Mouse (Mus musculus): Measurements from ENCODE around the gene Cyp2t4. TPM values are rescaled to one million over a fixed set of nuclear protein-coding genes. Genes with fewer than 3 reads are reported as not detected.

Gene Cyp2t4
- polyA plus RNA-seq (2016; fragmentation: Nextera tagmentation; extraction: Ambion mirVana) = 0.11 and 0.15 TPM in 2 replicates

- Histone ChIP-seq H3K36me3 (peaks cover 13% of the 10 kb centered on the region), H3K27ac (no peak within 1 kb of the TSS), H3K9ac (no peak within 1 kb of the TSS), H3K4me3 (no peak within 1 kb of the TSS), H3K4me1 (no peaks in the 10 kb centered on the region), H3K27me3 (replicated peaks) (no peaks in the 10 kb centered on the region), H3K4me2 (replicated peaks) (no peak within 1 kb of the TSS), H3K9me3 (no peaks in the 10 kb centered on the region)
- 83% methylated on average over 10 of the region's 10 CpGs for WGBS
- no peak for ATAC-seq (ENCODE audit: low FRiP score, low read depth)
These were observed at the start of gene Cyp2t4 for GRCm38 (mm10) chr7:27153205-27153764. Gene Cyp2t4, plus strand, starts transcription at chr7:27153714.

DNA sequence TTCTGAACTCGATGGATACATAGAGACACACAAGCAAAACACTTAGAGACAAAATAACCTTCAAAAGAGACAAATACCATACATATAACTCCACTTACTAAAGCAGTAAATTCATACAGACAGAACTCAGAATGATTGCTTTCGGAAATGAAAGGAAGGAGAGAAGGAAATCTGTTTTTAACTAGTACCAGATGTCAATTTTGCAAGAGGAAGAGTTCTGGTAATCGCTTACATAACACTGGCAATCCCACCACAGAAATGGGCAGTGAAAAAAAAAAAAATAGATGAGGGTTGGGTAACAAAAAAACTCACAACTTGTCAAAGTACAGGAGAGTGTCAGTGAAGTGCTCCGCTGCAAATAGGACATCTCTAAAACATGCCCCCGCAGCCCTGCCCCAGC, 48.6 kb upstream of the Cyp2t4 start:
- no peaks in the 10 kb centered on the region for H3K27me3 ChIP-seq (replicated peaks)
- no peak overlapping the region for H3K27ac ChIP-seq
- H3K9ac ChIP-seq = no peak overlapping the region
- no peak overlapping the region for H3K4me3 ChIP-seq
- H3K36me3 ChIP-seq = no peaks in the 10 kb centered on the region
- ATAC-seq (ENCODE audit: low FRiP score, low read depth) = no peak
- H3K4me2 ChIP-seq (replicated peaks) = no peak overlapping the region
- 0 out of 2 replicates have a peak, but pooled peaks cover 5% of the 10 kb centered on the region for H3K9me3 ChIP-seq
- H3K4me1 ChIP-seq = no peaks in the 10 kb centered on the region
- WGBS = 79% methylated on average over 5 of the region's 5 CpGs

- Histone ChIP-seq H3K9me3 (no peaks in the 10 kb centered on the region), H3K4me2 (replicated peaks) (no peak overlapping the region), H3K4me3 (no peak overlapping the region), H3K27me3 (replicated peaks) (no peaks in the 10 kb centered on the region), H3K9ac (no peak overlapping the region), H3K4me1 (no peaks in the 10 kb centered on the region), H3K36me3 (no peaks in the 10 kb centered on the region), H3K27ac (no peak overlapping the region)
- no peak for ATAC-seq (ENCODE audit: low FRiP score, low read depth)
These were observed 43.2 kb upstream of the Cyp2t4 start for GRCm38 (mm10) chr7:27110327-27110726.

DNA sequence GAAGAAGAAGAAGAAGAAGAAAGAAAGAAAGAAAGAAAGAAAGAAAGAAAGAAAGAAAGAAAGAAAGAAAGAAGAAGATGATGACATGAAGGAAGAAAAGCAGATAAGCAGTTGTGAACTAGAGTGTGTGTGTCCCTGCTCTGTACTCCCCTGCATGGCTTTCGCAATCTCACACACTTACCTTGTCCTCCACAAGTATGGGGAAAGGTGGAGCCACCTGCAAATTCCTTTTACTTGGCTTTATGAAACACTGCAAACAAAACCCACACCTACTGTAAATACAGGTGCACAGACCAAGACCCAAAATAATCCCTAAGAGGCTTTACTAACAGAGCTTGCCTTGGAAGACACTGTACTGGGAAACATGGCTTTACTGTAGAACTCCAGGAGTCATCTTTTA, 42.5 kb upstream of the Cyp2t4 start:
- Histone ChIP-seq H3K4me1 (no peaks in the 10 kb centered on the region), H3K4me2 (replicated peaks) (no peak overlapping the region), H3K9ac (no peak overlapping the region), H3K27ac (no peak overlapping the region), H3K36me3 (no peaks in the 10 kb centered on the region), H3K4me3 (no peak overlapping the region), H3K9me3 (no peaks in the 10 kb centered on the region), H3K27me3 (replicated peaks) (no peaks in the 10 kb centered on the region)
- ATAC-seq (ENCODE audit: low FRiP score, low read depth) = no peak
- WGBS = 88% methylated on average over 1 of the region's 1 CpGs

- Histone ChIP-seq H3K36me3 (no peaks in the 10 kb centered on the region), H3K4me2 (replicated peaks) (no peak overlapping the region), H3K9ac (no peak overlapping the region), H3K9me3 (no peaks in the 10 kb centered on the region), H3K4me3 (no peak overlapping the region), H3K27ac (no peak overlapping the region), H3K27me3 (replicated peaks) (no peaks in the 10 kb centered on the region), H3K4me1 (no peaks in the 10 kb centered on the region)
- WGBS = 71% methylated on average over 3 of the region's 3 CpGs
- no peak for ATAC-seq (ENCODE audit: low FRiP score, low read depth)
These were observed 41.5 kb upstream of the Cyp2t4 start for GRCm38 (mm10) chr7:27111987-27112386.

GRCm38 (mm10) chr7:27118033-27118511, 35.4 kb upstream of the Cyp2t4 start:
- no peak overlapping the region for H3K4me3 ChIP-seq
- H3K27me3 ChIP-seq (replicated peaks) = no peaks in the 10 kb centered on the region
- H3K27ac ChIP-seq = no peak overlapping the region
- no peak overlapping the region for H3K9ac ChIP-seq
- ATAC-seq (ENCODE audit: low FRiP score, low read depth) = no peak
- H3K4me1 ChIP-seq = no peaks in the 10 kb centered on the region
- H3K4me2 ChIP-seq (replicated peaks) = no peak overlapping the region
- H3K9me3 ChIP-seq = no peaks in the 10 kb centered on the region; the same call in 1 of the 2 replicates
- no peaks in the 10 kb centered on the region for H3K36me3 ChIP-seq
- 76% methylated on average over 4 of the region's 4 CpGs for WGBS

- Histone ChIP-seq H3K4me2 (replicated peaks) (no peak within 1 kb of the TSS), H3K9me3 (no peaks in the 10 kb centered on the region; the same call in 1 of the 2 replicates), H3K27me3 (replicated peaks) (no peaks in the 10 kb centered on the region), H3K9ac (no peak within 1 kb of the TSS), H3K4me1 (no peaks in the 10 kb centered on the region), H3K36me3 (no peaks in the 10 kb centered on the region), H3K4me3 (no peak within 1 kb of the TSS), H3K27ac (no peak within 1 kb of the TSS)
- ATAC-seq (ENCODE audit: low FRiP score, low read depth) = no peak
These were observed 33.8 kb upstream of the Cyp2t4 start, which contains the start of gene Cyp2f2 for GRCm38 (mm10) chr7:27119676-27120075. Gene Cyp2f2, plus strand, starts transcription at chr7:27119909.

GRCm38 (mm10) chr7:27124305-27124832, 29.1 kb upstream of the Cyp2t4 start:
- no peaks in the 10 kb centered on the region for H3K36me3 ChIP-seq
- H3K4me3 ChIP-seq = no peak overlapping the region
- no peak overlapping the region for H3K9ac ChIP-seq
- H3K27ac ChIP-seq = no peak overlapping the region
- H3K4me1 ChIP-seq = no peaks in the 10 kb centered on the region
- no peaks in the 10 kb centered on the region for H3K27me3 ChIP-seq (replicated peaks)
- ATAC-seq (ENCODE audit: low FRiP score, low read depth) = no peak
- no peaks in the 10 kb centered on the region for H3K9me3 ChIP-seq
- WGBS = 81% methylated on average over 5 of the region's 5 CpGs
- no peak overlapping the region for H3K4me2 ChIP-seq (replicated peaks)

GRCm38 (mm10) chr7:27124969-27125368, 28.5 kb upstream of the Cyp2t4 start:
- 80% methylated on average over 4 of the region's 4 CpGs for WGBS
- Histone ChIP-seq H3K4me1 (no peaks in the 10 kb centered on the region), H3K9ac (no peak overlapping the region), H3K4me2 (replicated peaks) (no peak overlapping the region), H3K27me3 (replicated peaks) (no peaks in the 10 kb centered on the region), H3K27ac (no peak overlapping the region), H3K36me3 (no peaks in the 10 kb centered on the region), H3K4me3 (no peak overlapping the region), H3K9me3 (no peaks in the 10 kb centered on the region)
- ATAC-seq (ENCODE audit: low FRiP score, low read depth) = no peak

GRCm38 (mm10) chr7:27128162-27128561, 25.4 kb upstream of the Cyp2t4 start:
- Histone ChIP-seq H3K4me3 (no peak overlapping the region), H3K4me1 (no peaks in the 10 kb centered on the region), H3K27ac (no peak overlapping the region), H3K9ac (no peak overlapping the region), H3K4me2 (replicated peaks) (no peak overlapping the region), H3K9me3 (no peaks in the 10 kb centered on the region), H3K27me3 (replicated peaks) (no peaks in the 10 kb centered on the region), H3K36me3 (no peaks in the 10 kb centered on the region)
- no peak for ATAC-seq (ENCODE audit: low FRiP score, low read depth)
- 63% methylated on average over 3 of the region's 3 CpGs for WGBS

GRCm38 (mm10) chr7:27128946-27129345, 24.6 kb upstream of the Cyp2t4 start:
- Histone ChIP-seq H3K36me3 (no peaks in the 10 kb centered on the region), H3K27ac (no peak overlapping the region), H3K9ac (no peak overlapping the region), H3K4me2 (replicated peaks) (no peak overlapping the region), H3K4me1 (no peaks in the 10 kb centered on the region), H3K4me3 (no peak overlapping the region), H3K9me3 (no peaks in the 10 kb centered on the region), H3K27me3 (replicated peaks) (no peaks in the 10 kb centered on the region)
- ATAC-seq (ENCODE audit: low FRiP score, low read depth) = no peak
- WGBS = 92% methylated on average over 13 of the region's 13 CpGs

DNA sequence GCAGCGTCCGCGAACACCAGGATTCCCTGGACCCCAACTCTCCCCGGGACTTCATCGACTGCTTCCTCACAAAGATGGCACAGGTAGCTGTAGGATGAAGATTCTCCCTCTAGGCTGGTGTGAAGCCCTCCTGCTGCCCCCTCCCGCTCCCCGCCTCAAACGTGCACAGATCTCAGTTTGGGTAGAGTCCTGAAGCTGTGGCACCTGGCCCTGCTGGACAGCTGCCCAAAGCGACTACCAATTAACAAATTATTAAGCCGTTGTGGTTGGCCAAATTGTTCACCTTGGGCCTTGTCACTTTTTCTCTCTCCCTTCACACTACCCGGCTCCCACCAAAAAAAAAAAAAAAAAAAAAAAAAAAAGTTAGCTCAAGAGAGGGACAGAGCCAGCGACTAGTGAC, 23.7 kb upstream of the Cyp2t4 start:
- no peak overlapping the region for H3K9ac ChIP-seq
- H3K36me3 ChIP-seq = no peaks in the 10 kb centered on the region
- H3K4me2 ChIP-seq (replicated peaks) = no peak overlapping the region
- no peak for ATAC-seq (ENCODE audit: low FRiP score, low read depth)
- no peaks in the 10 kb centered on the region for H3K27me3 ChIP-seq (replicated peaks)
- no peaks in the 10 kb centered on the region for H3K4me1 ChIP-seq
- 90% methylated on average over 12 of the region's 12 CpGs for WGBS
- no peaks in the 10 kb centered on the region for H3K9me3 ChIP-seq
- no peak overlapping the region for H3K4me3 ChIP-seq
- no peak overlapping the region for H3K27ac ChIP-seq
